Mouse (Mus musculus): ENCODE data around the gene Pgm2l1. TPM values are rescaled to one million over a fixed set of nuclear protein-coding genes. Genes with fewer than 3 reads are reported as not detected.

The Pgm2l1 gene
- polyA plus RNA-seq (2011; ENCODE audit: insufficient read depth, insufficient read length, low replicate concordance, missing spikeins): 6.4 TPM in 2 replicates

- H3K4me1 ChIP-seq (ENCODE audit: control insufficient read depth, insufficient read depth, low read length): no peaks in the 10 kb centered on the region; the same call in 1 of the 2 replicates
- TF ChIP-seq CTCF (IDR thresholded peaks at IDR 0.05; ENCODE audit: control insufficient read depth, insufficient read depth, low read length) (no peak), POLR2A (IDR thresholded peaks at IDR 0.05; ENCODE audit: borderline replicate concordance, control insufficient read depth, low read depth, low read length) (peak; percentile 93)
- WGBS: under 1% methylated on average over 72 of the region's 72 CpGs
- peak within 1 kb of the TSS; percentile 95 for H3K27ac ChIP-seq (ENCODE audit: control insufficient read depth, insufficient read depth, low read depth, low read length, poor library complexity)
- peak within 1 kb of the TSS; percentile 67 for H3K4me3 ChIP-seq (replicated peaks; ENCODE audit: control insufficient read depth, low read depth, low read length)
These were observed at the start of gene Pgm2l1 for GRCm38 (mm10) chr7:100227158-100227875. TSS of gene Pgm2l1 (plus strand) at chr7:100227394.

- Histone ChIP-seq H3K27ac (ENCODE audit: control insufficient read depth, insufficient read depth, low read depth, low read length, poor library complexity) (no peak overlapping the region), H3K4me3 (replicated peaks; ENCODE audit: control insufficient read depth, low read depth, low read length) (peak overlapping the region; percentile 19), H3K4me1 (ENCODE audit: control insufficient read depth, insufficient read depth, low read length) (no peaks in the 10 kb centered on the region; the same call in none of the 2 replicates)
- 5% methylated on average over 30 of the region's 30 CpGs for WGBS
- TF ChIP-seq CTCF (IDR thresholded peaks at IDR 0.05; ENCODE audit: control insufficient read depth, insufficient read depth, low read length) (no peak), POLR2A (IDR thresholded peaks at IDR 0.05; ENCODE audit: borderline replicate concordance, control insufficient read depth, low read depth, low read length) (no peak)
These were observed 48.9 kb upstream of the Pgm2l1 start for GRCm38 (mm10) chr7:100178016-100178890.

- 7% methylated on average over 15 of the region's 15 CpGs for WGBS
- Histone ChIP-seq H3K4me1 (ENCODE audit: control insufficient read depth, insufficient read depth, low read length) (no peaks in the 10 kb centered on the region; the same call in none of the 2 replicates), H3K4me3 (replicated peaks; ENCODE audit: control insufficient read depth, low read depth, low read length) (peak overlapping the region; percentile 19), H3K27ac (ENCODE audit: control insufficient read depth, insufficient read depth, low read depth, low read length, poor library complexity) (no peak overlapping the region)
- TF ChIP-seq POLR2A (IDR thresholded peaks at IDR 0.05; ENCODE audit: borderline replicate concordance, control insufficient read depth, low read depth, low read length) (no peak), CTCF (IDR thresholded peaks at IDR 0.05; ENCODE audit: control insufficient read depth, insufficient read depth, low read length) (no peak)
These were observed 48.3 kb upstream of the Pgm2l1 start for GRCm38 (mm10) chr7:100178891-100179233.

DNA sequence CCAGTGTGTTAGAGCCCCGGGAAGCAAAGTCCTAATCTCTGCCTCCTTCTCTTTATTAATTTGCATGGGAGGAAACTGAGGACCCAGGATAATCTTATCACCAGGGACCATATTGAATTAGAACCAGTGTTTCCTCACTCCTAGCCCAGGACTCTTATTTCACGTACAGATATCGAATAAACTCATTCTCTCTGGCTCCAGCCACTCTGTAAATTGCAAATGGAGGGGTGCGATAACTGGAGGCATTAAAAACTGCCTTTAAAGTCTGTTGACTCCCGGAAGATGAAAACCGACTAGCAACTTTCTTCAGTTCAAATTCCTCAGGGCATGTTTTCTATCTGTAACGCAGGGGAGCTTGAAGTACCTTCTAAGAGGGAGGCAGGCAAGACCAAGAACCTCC, 47.8 kb upstream of the Pgm2l1 start:
- H3K4me1 ChIP-seq (ENCODE audit: control insufficient read depth, insufficient read depth, low read length): no peaks in the 10 kb centered on the region; the same call in none of the 2 replicates
- 45% methylated on average over 7 of the region's 7 CpGs for WGBS
- no peak overlapping the region for H3K27ac ChIP-seq (ENCODE audit: control insufficient read depth, insufficient read depth, low read depth, low read length, poor library complexity)
- TF ChIP-seq CTCF (IDR thresholded peaks at IDR 0.05; ENCODE audit: control insufficient read depth, insufficient read depth, low read length) (no peak), POLR2A (IDR thresholded peaks at IDR 0.05; ENCODE audit: borderline replicate concordance, control insufficient read depth, low read depth, low read length) (no peak)
- H3K4me3 ChIP-seq (replicated peaks; ENCODE audit: control insufficient read depth, low read depth, low read length): no peak overlapping the region

DNA sequence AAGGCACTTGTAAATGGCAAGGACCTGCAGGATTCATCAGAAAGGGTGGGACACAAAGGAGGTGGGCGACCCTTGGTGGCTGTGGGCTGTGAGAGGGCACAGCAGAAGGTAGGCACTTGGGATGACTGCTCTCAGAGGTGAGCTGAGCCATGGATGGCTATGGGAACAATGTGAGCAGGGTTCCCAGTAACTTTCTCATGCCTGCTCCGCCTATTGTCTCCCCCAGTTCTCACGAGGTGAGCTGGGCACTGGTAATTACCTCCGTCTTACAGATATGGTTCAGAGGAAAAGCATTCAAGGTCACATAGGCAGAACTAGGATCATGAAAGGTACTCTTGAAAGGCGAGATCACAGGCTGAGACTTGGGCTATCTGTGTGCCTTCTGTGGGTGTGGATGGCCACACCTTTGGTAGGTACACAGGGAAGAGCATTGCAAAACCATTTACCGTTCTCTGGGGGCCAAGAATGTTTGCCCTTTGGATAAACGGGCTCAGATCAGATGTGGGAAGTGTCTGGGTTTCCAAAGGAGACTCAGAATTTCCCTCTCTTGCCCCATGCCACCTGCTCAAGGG, 47.3 kb upstream of the Pgm2l1 start:
- H3K4me3 ChIP-seq (replicated peaks; ENCODE audit: control insufficient read depth, low read depth, low read length): no peak overlapping the region

GRCm38 (mm10) chr7:100181176-100181575, 46.0 kb upstream of the Pgm2l1 start:
- TF ChIP-seq POLR2A (IDR thresholded peaks at IDR 0.05; ENCODE audit: borderline replicate concordance, control insufficient read depth, low read depth, low read length) (no peak), CTCF (IDR thresholded peaks at IDR 0.05; ENCODE audit: control insufficient read depth, insufficient read depth, low read length) (no peak)
- WGBS: 81% methylated on average over 2 of the region's 2 CpGs
- no peaks in the 10 kb centered on the region; the same call in none of the 2 replicates for H3K4me1 ChIP-seq (ENCODE audit: control insufficient read depth, insufficient read depth, low read length)

More for the DNA sequence above, 47.3 kb upstream of the Pgm2l1 start:
- H3K4me1 ChIP-seq (ENCODE audit: control insufficient read depth, insufficient read depth, low read length): no peaks in the 10 kb centered on the region; the same call in none of the 2 replicates
- TF ChIP-seq POLR2A (IDR thresholded peaks at IDR 0.05; ENCODE audit: borderline replicate concordance, control insufficient read depth, low read depth, low read length): no peak
- WGBS: 59% methylated on average over 7 of the region's 7 CpGs
- H3K27ac ChIP-seq (ENCODE audit: control insufficient read depth, insufficient read depth, low read depth, low read length, poor library complexity): no peak overlapping the region

GRCm38 (mm10) chr7:100181614-100182013, 45.6 kb upstream of the Pgm2l1 start:
- H3K4me1 ChIP-seq (ENCODE audit: control insufficient read depth, insufficient read depth, low read length): no peaks in the 10 kb centered on the region; the same call in none of the 2 replicates
- WGBS: 65% methylated on average over 3 of the region's 3 CpGs
- TF ChIP-seq CTCF (IDR thresholded peaks at IDR 0.05; ENCODE audit: control insufficient read depth, insufficient read depth, low read length): no peak
- no peak for TF ChIP-seq POLR2A (IDR thresholded peaks at IDR 0.05; ENCODE audit: borderline replicate concordance, control insufficient read depth, low read depth, low read length)
- H3K27ac ChIP-seq (ENCODE audit: control insufficient read depth, insufficient read depth, low read depth, low read length, poor library complexity): no peak overlapping the region
- H3K4me3 ChIP-seq (replicated peaks; ENCODE audit: control insufficient read depth, low read depth, low read length): no peak overlapping the region

More at GRCm38 (mm10) chr7:100181176-100181575, 46.0 kb upstream of the Pgm2l1 start:
- H3K27ac ChIP-seq (ENCODE audit: control insufficient read depth, insufficient read depth, low read depth, low read length, poor library complexity): no peak overlapping the region
- no peak overlapping the region for H3K4me3 ChIP-seq (replicated peaks; ENCODE audit: control insufficient read depth, low read depth, low read length)

DNA sequence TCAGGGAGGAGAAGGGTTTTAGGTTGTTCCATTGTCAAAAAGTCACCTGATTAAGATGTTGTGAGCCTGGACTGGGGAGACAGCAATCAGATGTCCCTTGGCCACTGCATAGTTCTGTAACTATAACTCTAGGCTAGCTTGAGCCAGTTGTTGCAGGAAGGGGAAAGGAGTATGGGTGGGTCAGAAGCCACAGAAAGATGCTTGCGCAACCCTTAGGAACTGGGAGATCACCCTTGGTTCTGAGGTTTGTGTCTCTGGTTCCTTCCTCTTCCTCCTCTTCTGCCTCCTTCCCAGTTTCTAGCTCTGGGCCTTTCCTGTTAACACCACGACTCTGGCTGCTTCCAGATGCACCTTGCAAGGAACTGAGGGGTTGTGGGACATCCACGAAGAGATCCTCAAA, 44.8 kb upstream of the Pgm2l1 start:
- Histone ChIP-seq H3K4me3 (replicated peaks; ENCODE audit: control insufficient read depth, low read depth, low read length) (no peak overlapping the region), H3K4me1 (ENCODE audit: control insufficient read depth, insufficient read depth, low read length) (no peaks in the 10 kb centered on the region; the same call in none of the 2 replicates), H3K27ac (ENCODE audit: control insufficient read depth, insufficient read depth, low read depth, low read length, poor library complexity) (no peak overlapping the region)
- 18% methylated on average over 3 of the region's 3 CpGs for WGBS
- no peak for TF ChIP-seq POLR2A (IDR thresholded peaks at IDR 0.05; ENCODE audit: borderline replicate concordance, control insufficient read depth, low read depth, low read length)
- TF ChIP-seq CTCF (IDR thresholded peaks at IDR 0.05; ENCODE audit: control insufficient read depth, insufficient read depth, low read length): no peak
